Mouse (Mus musculus) gastrocnemius, postnatal 36 days (tissue): ENCODE data around the gene Gm42906. TPM values are rescaled to one million over a fixed set of nuclear protein-coding genes. Genes with fewer than 3 reads are reported as not detected.

Experiments used
- DNase-seq, 2 experiments: peaks; one replicate each; pipeline ENCODE4 v3.0.0; 2022
- intact Hi-C: fragments of 180-260 bp; cut with DNase I; formaldehyde crosslinking; loops from one replicate; pipeline ENCODE4 v1.15.1; 2025
- total RNA-seq, 2 experiments: library from RNA; stranded (reverse); gene quantifications; 2 replicates each; pipeline ENCODE4 v1.2.3; 2021

Gm42906 gene
- total RNA-seq, 2 experiments from 2014 or later = not detected

- intact Hi-C loops = no loop called here
- no peak for DNase-seq
These were observed 300.7 kb downstream of the Gm42906 start for GRCm38 (mm10) chr5:151127298-151127717.

GRCm38 (mm10) chr5:151126608-151127005 is 301.4 kb downstream of the Gm42906 start:
- no peak for DNase-seq
- intact Hi-C loops = no loop called here

GRCm38 (mm10) chr5:151125985-151126607 is 301.9 kb downstream of the Gm42906 start:
- DNase-seq = no peak
- intact Hi-C loops = no loop called here

GRCm38 (mm10) chr5:151117846-151118245 is 310.1 kb downstream of the Gm42906 start:
- no peak for DNase-seq
- intact Hi-C loops = no loop called here

GRCm38 (mm10) chr5:151116192-151116887 is 311.6 kb downstream of the Gm42906 start:
- DNase-seq = no peak
- intact Hi-C loops = no loop called here

GRCm38 (mm10) chr5:151112743-151113142 is 315.2 kb downstream of the Gm42906 start:
- intact Hi-C loops = no loop called here
- DNase-seq = no peak

- no peak for DNase-seq
- intact Hi-C loops = no loop called here
These were observed 316.7 kb downstream of the Gm42906 start for GRCm38 (mm10) chr5:151111080-151111871.

GRCm38 (mm10) chr5:151110461-151110908 is 317.5 kb downstream of the Gm42906 start:
- DNase-seq = peak; percentile 58
- intact Hi-C loops = no loop called here

GRCm38 (mm10) chr5:151109822-151110221 is 318.1 kb downstream of the Gm42906 start:
- intact Hi-C loops = no loop called here
- no peak for DNase-seq

- no peak for DNase-seq
- intact Hi-C loops = no loop called here
These were observed 319.0 kb downstream of the Gm42906 start for GRCm38 (mm10) chr5:151108955-151109354.

- intact Hi-C loops = no loop called here
- no peak for DNase-seq
These were observed 319.6 kb downstream of the Gm42906 start for GRCm38 (mm10) chr5:151108291-151108897.

GRCm38 (mm10) chr5:151106841-151107240 is 321.1 kb downstream of the Gm42906 start:
- DNase-seq = no peak
- intact Hi-C loops = no loop called here

GRCm38 (mm10) chr5:151105054-151105971 is 322.6 kb downstream of the Gm42906 start:
- intact Hi-C loops = no loop called here

GRCm38 (mm10) chr5:151104354-151105053 is 323.5 kb downstream of the Gm42906 start:
- intact Hi-C loops = no loop called here

More at GRCm38 (mm10) chr5:151105054-151105971, 322.6 kb downstream of the Gm42906 start:
- no peak for DNase-seq

GRCm38 (mm10) chr5:151103284-151103683 is 324.7 kb downstream of the Gm42906 start:
- DNase-seq = no peak
- intact Hi-C loops = no loop called here

More at GRCm38 (mm10) chr5:151104354-151105053, 323.5 kb downstream of the Gm42906 start:
- no peak for DNase-seq

GRCm38 (mm10) chr5:151102262-151102661 is 325.7 kb downstream of the Gm42906 start:
- intact Hi-C loops = no loop called here
- no peak for DNase-seq

- no peak for DNase-seq
- intact Hi-C loops = no loop called here
These were observed 332.0 kb downstream of the Gm42906 start for GRCm38 (mm10) chr5:151096012-151096411.

- no peak for DNase-seq
These were observed 334.9 kb downstream of the Gm42906 start for GRCm38 (mm10) chr5:151092886-151093665.

More at GRCm38 (mm10) chr5:151092886-151093665, 334.9 kb downstream of the Gm42906 start:
- intact Hi-C loops = no loop called here
